Mouse (Mus musculus) neural tube, embryonic 10.5 days (tissue): ENCODE data around the gene Tbc1d30.
A peak's percentile ranks its signal among the peaks of the same experiment; 100 is the strongest.

ENCODE experiments used
- DNase-seq: peaks from one replicate; pipeline ENCODE4 v3.0.0-alpha.2; 2017; ENCODE audit warnings: low spot score; ENCODE audit errors: extremely low spot score

Gene Tbc1d30

GRCm38 (mm10) chr10:121351066-121351581 is at the start of gene Tbc1d30:
Gene Tbc1d30 (minus strand): TSS chr10:121351278.
- DNase-seq = peak; percentile 66

GRCm38 (mm10) chr10:121398599-121398998 is 47.5 kb upstream of the Tbc1d30 start:
- DNase-seq = no peak

- DNase-seq = no peak
Observed at GRCm38 (mm10) chr10:121395542-121396176, 44.6 kb upstream of the Tbc1d30 start.

- no peak for DNase-seq
Observed at GRCm38 (mm10) chr10:121394789-121395325, 43.8 kb upstream of the Tbc1d30 start.

- no peak for DNase-seq
Observed at GRCm38 (mm10) chr10:121394270-121394669, 43.2 kb upstream of the Tbc1d30 start.

GRCm38 (mm10) chr10:121391901-121392300 is 40.8 kb upstream of the Tbc1d30 start:
- DNase-seq = no peak

- no peak for DNase-seq
Observed at GRCm38 (mm10) chr10:121390602-121391001, 39.5 kb upstream of the Tbc1d30 start.

GRCm38 (mm10) chr10:121386347-121386746 is 35.3 kb upstream of the Tbc1d30 start:
- DNase-seq = no peak

GRCm38 (mm10) chr10:121385695-121386094 is 34.6 kb upstream of the Tbc1d30 start:
- no peak for DNase-seq

GRCm38 (mm10) chr10:121384710-121385109 is 33.6 kb upstream of the Tbc1d30 start:
- no peak for DNase-seq

- no peak for DNase-seq
Observed at GRCm38 (mm10) chr10:121381280-121381679, 30.2 kb upstream of the Tbc1d30 start.

GRCm38 (mm10) chr10:121379387-121379786 is 28.3 kb upstream of the Tbc1d30 start:
- no peak for DNase-seq

GRCm38 (mm10) chr10:121376530-121377271 is 25.6 kb upstream of the Tbc1d30 start:
- no peak for DNase-seq

GRCm38 (mm10) chr10:121375649-121376493 is 24.8 kb upstream of the Tbc1d30 start:
- DNase-seq = no peak

GRCm38 (mm10) chr10:121374693-121375620 is 23.9 kb upstream of the Tbc1d30 start:
- no peak for DNase-seq

GRCm38 (mm10) chr10:121374013-121374412 is 22.9 kb upstream of the Tbc1d30 start:
- DNase-seq = no peak

- no peak for DNase-seq
Observed at GRCm38 (mm10) chr10:121370777-121371176, 19.7 kb upstream of the Tbc1d30 start.

- DNase-seq = no peak
Observed at GRCm38 (mm10) chr10:121368783-121369465, 17.8 kb upstream of the Tbc1d30 start.

- no peak for DNase-seq
Observed at GRCm38 (mm10) chr10:121367780-121368179, 16.7 kb upstream of the Tbc1d30 start.

GRCm38 (mm10) chr10:121367271-121367670 is 16.2 kb upstream of the Tbc1d30 start:
- DNase-seq = no peak
